8 mouse cellular contexts compared by ENCODE assay signal in the genomic region with DNA sequence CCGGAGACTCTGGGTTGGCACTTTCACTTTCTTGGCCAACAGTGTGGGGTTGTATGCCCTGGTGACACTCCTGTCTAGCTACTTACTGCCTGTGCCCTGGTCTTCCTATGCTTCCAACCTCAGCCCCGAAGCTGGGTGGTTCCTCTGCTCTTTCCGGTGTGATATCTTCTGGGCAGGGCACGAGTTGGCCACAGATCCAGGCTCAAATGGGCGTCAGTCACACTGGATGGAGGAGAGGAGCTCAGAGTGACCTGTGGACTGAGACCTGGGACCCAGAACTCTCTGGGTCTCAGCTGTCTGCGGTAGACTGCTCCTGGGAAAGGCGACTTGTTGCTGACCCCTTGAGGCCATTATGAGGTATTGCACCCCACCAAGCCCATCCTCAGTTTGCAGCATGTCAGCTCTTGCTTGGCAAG. TPM values are rescaled to one million over a fixed set of nuclear protein-coding genes. Genes with fewer than 3 reads are reported as not detected.
A peak's percentile ranks its signal among the peaks of the same experiment; 100 is the strongest.
DNase-seq lines count a peak whose midpoint lies in the region; ATAC-seq and TF ChIP-seq lines count a peak whose summit lies in the region.

A gene (minus strand): TSS at position 211 of the 416 bp plus-strand sequence.

- 0 out of 2 replicates have a peak, but pooled peaks cover 4% of the 10 kb centered on the region for H3K4me1 ChIP-seq in thymus, adult 2 months (replicated peaks; ENCODE audit: control insufficient read depth, insufficient read depth, low read length)
- H3K4me1 ChIP-seq in kidney, adult 2 months (ENCODE audit: control insufficient read depth, insufficient read depth, low read length): peaks cover 15% of the 10 kb centered on the region
- peaks cover 16% of the 10 kb centered on the region for H3K4me1 ChIP-seq in limb, embryonic 15.5 days
- 0 out of 2 replicates have a peak, but pooled peaks cover 3% of the 10 kb centered on the region for H3K4me1 ChIP-seq in midbrain, postnatal 0 days (ENCODE audit: insufficient read depth, low read length)

- H3K9me3 ChIP-seq in limb, embryonic 15.5 days: no peaks in the 10 kb centered on the region
- no peaks in the 10 kb centered on the region for H3K9me3 ChIP-seq in midbrain, postnatal 0 days (ENCODE audit: low read length)

- WGBS in thymus, adult 2 months: 16% methylated on average over 7 of the region's 7 CpGs
- WGBS in kidney, adult 2 months: 10% methylated on average over 7 of the region's 7 CpGs
- 24% methylated on average over 7 of the region's 7 CpGs for WGBS in limb, embryonic 15.5 days
- 27% methylated on average over 7 of the region's 7 CpGs for WGBS in midbrain, postnatal 0 days

- no peak within 1 kb of the TSS for H3K27ac ChIP-seq in thymus, adult 2 months (ENCODE audit: control insufficient read depth, insufficient read depth, low read length)
- no peak within 1 kb of the TSS for H3K27ac ChIP-seq in kidney, adult 2 months (ENCODE audit: insufficient read depth, low read depth, low read length)
- H3K27ac ChIP-seq in limb, embryonic 15.5 days: no peak within 1 kb of the TSS
- no peak within 1 kb of the TSS for H3K27ac ChIP-seq in midbrain, postnatal 0 days (ENCODE audit: low read depth, low read length)

- no peak within 1 kb of the TSS for H3K4me3 ChIP-seq in thymus, adult 2 months (ENCODE audit: control insufficient read depth, insufficient read depth, low read length)
- no peak within 1 kb of the TSS for H3K4me3 ChIP-seq in kidney, adult 2 months (ENCODE audit: insufficient read depth, low read depth, low read length)
- 0 out of 2 replicates have a peak within 1 kb of the TSS, but pooled peaks have one; percentile 50 for H3K4me3 ChIP-seq in limb, embryonic 15.5 days
- H3K4me3 ChIP-seq in midbrain, postnatal 0 days (ENCODE audit: low read depth, low read length): no peak within 1 kb of the TSS

- ATAC-seq in granulocyte monocyte progenitor cell, adult 5-6 weeks (replicated peaks; ENCODE audit: poor library complexity, severe bottlenecking): peak; percentile 86
- ATAC-seq in limb, embryonic 15.5 days (ENCODE audit: insufficient number of reproducible peaks, low FRiP score, low TSS enrichment, low read depth): no peak
- ATAC-seq in midbrain, postnatal 0 days (ENCODE audit: low FRiP score): 0 out of 2 replicates have a peak, but pooled peaks have one; percentile 16

- peak; percentile 80; the same call in 1 of the 2 replicates for TF ChIP-seq CTCF in thymus, adult 2 months (IDR thresholded peaks at IDR 0.05; ENCODE audit: borderline replicate concordance, control insufficient read depth, extremely low read depth, insufficient read depth, low read length, poor library complexity)
- peak; percentile 95 for TF ChIP-seq CTCF in kidney, adult 2 months (conservative IDR thresholded peaks at IDR 0.05; ENCODE audit: insufficient read depth, insufficient read length, low read depth, low read length)
- peak; percentile 94 for TF ChIP-seq CTCF in midbrain, postnatal 0 days (IDR thresholded peaks at IDR 0.05)

- no peaks in the 10 kb centered on the region for H3K36me3 ChIP-seq in thymus, adult 2 months (ENCODE audit: control insufficient read depth, insufficient read depth, low read length)
- no peaks in the 10 kb centered on the region for H3K36me3 ChIP-seq in kidney, adult 2 months (ENCODE audit: control insufficient read depth, insufficient read depth, low read length)
- no peaks in the 10 kb centered on the region for H3K36me3 ChIP-seq in limb, embryonic 15.5 days
- H3K36me3 ChIP-seq in midbrain, postnatal 0 days (ENCODE audit: insufficient read depth, low read length): no peaks in the 10 kb centered on the region

- H3K9ac ChIP-seq in limb, embryonic 15.5 days: no peak within 1 kb of the TSS
- H3K9ac ChIP-seq in midbrain, postnatal 0 days (replicated peaks; ENCODE audit: low read length, poor library complexity, severe bottlenecking): no peak within 1 kb of the TSS

- no peak for TF ChIP-seq POLR2A in thymus, adult 2 months (IDR thresholded peaks at IDR 0.05; ENCODE audit: control insufficient read depth, extremely low read depth, insufficient read depth, low read length, poor library complexity)
- no peak for TF ChIP-seq POLR2A in kidney, adult 2 months (IDR thresholded peaks at IDR 0.05; ENCODE audit: low read depth, low read length)

- DNase-seq in thymus, adult 2 months: no peak
- no peak for DNase-seq in thymus, adult 18-20 months
- peak; percentile 18 to 55 for DNase-seq in cerebellum, adult 18-20 months
- peak; percentile 77 for DNase-seq in kidney, adult 2 months
- peak; percentile 72 for DNase-seq in midbrain, postnatal 0 days (ENCODE audit: low spot score)
- DNase-seq in thymus, postnatal 25 days: peak; percentile 23

- no peaks in the 10 kb centered on the region; the same call in 1 of the 2 replicates for H3K27me3 ChIP-seq in thymus, adult 2 months (ENCODE audit: control insufficient read depth, insufficient read depth, low read length)
- no peaks in the 10 kb centered on the region for H3K27me3 ChIP-seq in kidney, adult 2 months (replicated peaks; ENCODE audit: control insufficient read depth, insufficient read depth, low read length)
- H3K27me3 ChIP-seq in limb, embryonic 15.5 days: peaks cover 39% of the 10 kb centered on the region
- H3K27me3 ChIP-seq in midbrain, postnatal 0 days (ENCODE audit: insufficient read depth, low read length): peaks cover 26% of the 10 kb centered on the region

- H3K4me2 ChIP-seq in limb, embryonic 15.5 days: no peak within 1 kb of the TSS
- peak within 1 kb of the TSS; percentile 91; the same call in 1 of the 2 replicates for H3K4me2 ChIP-seq in midbrain, postnatal 0 days (ENCODE audit: low read depth, low read length, poor library complexity, severe bottlenecking)

RNA-seq across cellular contexts. Expression of the gene that starts here (rescaled TPM):
- 9.3 and 12.3 TPM in 2 replicates for polyA plus RNA-seq in thymus, adult 2 months (2012; rRNA removed)
- total RNA-seq in granulocyte monocyte progenitor cell, adult 5-6 weeks (2014; fragmentation: Nextera tagmentation): not detected in 2 replicates
- not detected in 2 replicates for total RNA-seq in granulocyte monocyte progenitor cell, adult 5-6 weeks (2017)
- 58.6 and 66.8 TPM in 2 replicates for polyA plus RNA-seq in kidney, adult 2 months (2012; rRNA removed)
- 5.5 and 6.5 TPM in 2 replicates for polyA plus RNA-seq in limb, embryonic 15.5 days (2015; fragmentation: Nextera tagmentation; extraction: Ambion mirVana)
- 5.0 and 8.1 TPM in 2 replicates for total RNA-seq in midbrain, postnatal 0 days (2014; rRNA removed)
- 2.7 and 3.5 TPM in 2 replicates for polyA plus RNA-seq in midbrain, postnatal 0 days (2015; fragmentation: Nextera tagmentation; extraction: Ambion mirVana)

Comparison
In these comparisons a context has a peak if more than half of its experiments do, and no peak if none do; other contexts are left out.
1. DNase-seq: peak in cerebellum, adult 18-20 months (2 of 2), kidney, adult 2 months (single experiment), midbrain, postnatal 0 days (single experiment) and thymus, postnatal 25 days (single experiment); none in thymus, adult 2 months (single experiment) and thymus, adult 18-20 months (0 of 2).
2. Peak in ATAC-seq in granulocyte monocyte progenitor cell, adult 5-6 weeks; RNA of the gene not detected or under 1 TPM.
3. Peak in every context shown above with its lines, with median percentiles within 50 percentile points of each other: CTCF ChIP-seq.